Mouse (Mus musculus): ENCODE data around the gene Tceanc2. TPM values are rescaled to one million over a fixed set of nuclear protein-coding genes. Genes with fewer than 3 reads are reported as not detected.

Tceanc2 gene
- total RNA-seq, 1 experiment from 2014 or later: 22.0 TPM

GRCm38 (mm10) chr4:107098375-107098774 is 80.5 kb downstream of the Tceanc2 start:
- ATAC-seq (ENCODE audit: extremely low read depth, insufficient number of reproducible peaks, low FRiP score, poor library complexity, severe bottlenecking): no peak

DNA sequence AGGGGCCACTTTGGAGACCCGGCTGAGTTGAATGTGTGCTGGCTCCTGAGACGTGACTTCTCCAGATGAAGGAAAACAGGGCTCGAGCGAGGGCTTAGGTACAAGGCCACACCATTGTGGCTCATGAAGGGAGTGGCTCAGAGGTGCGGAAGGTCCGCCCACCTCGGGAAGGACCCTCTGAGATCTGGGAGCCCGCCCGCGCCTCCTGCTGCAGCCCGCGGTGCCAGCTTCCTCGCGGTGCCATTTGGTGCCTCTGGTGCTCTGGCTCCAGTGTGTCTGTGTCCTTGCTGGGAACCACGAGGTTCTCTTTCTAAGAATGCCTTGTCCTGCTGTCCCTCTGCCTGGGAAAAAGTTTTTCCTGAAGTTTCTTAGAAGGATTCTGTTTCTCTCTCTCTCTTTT is 81.0 kb downstream of the Tceanc2 start:
- ATAC-seq (ENCODE audit: extremely low read depth, insufficient number of reproducible peaks, low FRiP score, poor library complexity, severe bottlenecking): no peak

- ATAC-seq (ENCODE audit: extremely low read depth, insufficient number of reproducible peaks, low FRiP score, poor library complexity, severe bottlenecking): no peak
These were observed 82.0 kb downstream of the Tceanc2 start, which contains the start of gene Cdcp2 for GRCm38 (mm10) chr4:107096841-107097373. Cdcp2 (plus strand) TSS chr4:107096891.

DNA sequence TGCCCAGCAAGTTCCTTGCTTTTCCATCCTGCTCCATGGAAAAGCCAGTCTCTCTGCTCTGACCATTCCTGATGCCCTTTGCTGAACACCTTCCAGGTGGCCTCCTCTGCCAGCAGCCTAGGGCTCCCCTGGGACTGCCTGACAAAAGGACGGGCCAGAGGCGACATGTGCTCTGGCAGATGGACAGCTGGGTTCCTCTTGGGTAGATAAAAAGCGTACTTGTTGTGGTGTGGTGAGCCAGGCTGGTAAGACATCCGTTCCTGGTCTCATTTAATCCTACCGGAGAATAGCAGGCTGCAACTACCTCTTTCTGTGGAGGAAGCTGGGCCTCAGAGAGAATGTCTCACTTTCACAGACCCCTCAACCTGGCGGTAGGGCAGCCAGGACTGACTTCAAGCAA is 82.9 kb downstream of the Tceanc2 start:
- no peak for ATAC-seq (ENCODE audit: extremely low read depth, insufficient number of reproducible peaks, low FRiP score, poor library complexity, severe bottlenecking)

GRCm38 (mm10) chr4:107094484-107095187 is 84.3 kb downstream of the Tceanc2 start:
- ATAC-seq (ENCODE audit: extremely low read depth, insufficient number of reproducible peaks, low FRiP score, poor library complexity, severe bottlenecking): no peak

- no peak for ATAC-seq (ENCODE audit: extremely low read depth, insufficient number of reproducible peaks, low FRiP score, poor library complexity, severe bottlenecking)
These were observed 87.2 kb downstream of the Tceanc2 start for GRCm38 (mm10) chr4:107091696-107092095.

DNA sequence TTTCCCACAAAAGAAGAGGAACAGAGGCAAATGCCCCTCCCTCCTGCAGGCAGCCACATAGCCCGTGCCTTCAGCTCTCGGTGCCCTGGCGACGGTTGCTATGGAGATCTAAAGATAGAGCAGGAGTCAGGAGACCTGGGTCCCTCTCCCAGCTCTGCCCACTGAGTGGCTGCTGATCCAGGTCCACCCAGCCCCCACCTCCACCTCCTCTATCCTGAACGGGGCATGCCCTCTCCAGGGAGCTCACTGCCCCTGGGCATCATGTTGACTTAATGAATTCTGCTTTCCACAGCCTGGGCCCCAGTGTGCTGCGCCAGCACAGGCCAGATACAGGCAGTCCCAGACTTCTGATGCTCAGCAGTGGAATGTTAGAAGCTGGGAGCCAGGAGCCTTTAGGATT is 94.1 kb downstream of the Tceanc2 start:
- no peak for ATAC-seq (ENCODE audit: extremely low read depth, insufficient number of reproducible peaks, low FRiP score, poor library complexity, severe bottlenecking)

DNA sequence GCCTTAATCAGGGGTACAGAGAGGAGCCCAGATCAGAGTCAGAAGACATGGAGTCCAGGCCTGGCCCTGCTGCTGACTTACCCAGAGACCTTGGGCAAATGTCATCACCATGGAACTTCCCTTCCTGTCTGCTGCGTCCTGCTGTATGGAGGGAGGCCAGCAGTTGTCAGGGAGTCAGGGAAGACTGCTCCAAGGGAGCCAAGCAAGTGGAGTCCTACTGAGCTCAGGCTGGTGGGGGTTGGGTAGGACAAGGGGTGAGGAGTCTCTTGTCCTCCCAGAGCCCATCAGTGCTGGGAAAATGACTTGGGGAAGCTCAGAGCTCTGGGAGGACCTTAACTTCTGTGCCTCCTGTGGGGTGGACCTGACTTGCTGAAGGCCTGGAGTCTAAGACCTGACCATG is 94.6 kb downstream of the Tceanc2 start:
- no peak for ATAC-seq (ENCODE audit: extremely low read depth, insufficient number of reproducible peaks, low FRiP score, poor library complexity, severe bottlenecking)

Other genes with a start within 250 kb of the Tceanc2 start
- 26.4 and 31.7 TPM in 2 replicates for gene Mrpl37, start 112.2 kb downstream of the Tceanc2 start, total RNA-seq (2017)
- gene Cyb5rl, start 112.1 kb downstream of the Tceanc2 start, total RNA-seq (2017): 6.0 and 13.0 TPM in 2 replicates
- not detected in 2 replicates for gene Cdcp2, start 82.2 kb downstream of the Tceanc2 start, total RNA-seq (2017)
- 202 and 210 TPM in 2 replicates for gene Tmem59, start 717 bp downstream of the Tceanc2 start, total RNA-seq (2017)
- gene Ldlrad1, start 30.1 kb upstream of the Tceanc2 start, total RNA-seq (2017): 0.70 TPM in 1 of 2 replicates, not detected in the other
- 6.1 and 7.9 TPM in 2 replicates for gene Lrrc42, start 74.4 kb upstream of the Tceanc2 start, total RNA-seq (2017)
- gene Hspb11, start 74.5 kb upstream of the Tceanc2 start, total RNA-seq (2017): 5.5 and 11.1 TPM in 2 replicates
- not detected in 2 replicates for gene Dio1, start 128.1 kb upstream of the Tceanc2 start, total RNA-seq (2017)
- gene Yipf1, start 135.2 kb upstream of the Tceanc2 start, total RNA-seq (2017): 49.5 and 59.7 TPM in 2 replicates
- gene Ndc1, start 188.7 kb upstream of the Tceanc2 start, total RNA-seq (2017): 4.8 and 6.1 TPM in 2 replicates